Mouse (Mus musculus) stomach, embryonic 16.5 days (tissue): ENCODE results near the gene Zc3h7b. TPM values are rescaled to one million over a fixed set of nuclear protein-coding genes. Genes with fewer than 3 reads are reported as not detected.

Experiments used
- ATAC-seq: fragments of 200-750 bp; cut with Nextera tagmentation; 2 replicates; pipeline ENCODE4 v1.8.0; 2017; ENCODE audit warnings: moderate number of reproducible peaks, moderate TSS enrichment; ENCODE audit not compliant: insufficient read depth, low FRiP score
- H3K27ac ChIP-seq: fragments of 300-500 bp; sonication (generic); 2 replicates; pipeline ENCODE4 v1.5.1; 2014; ENCODE audit warnings: low read length
- H3K27me3 ChIP-seq: fragments of 300-500 bp; sonication (generic); 2 replicates; pipeline ENCODE4 v1.6.1; 2014; ENCODE audit warnings: low read length, control low read depth, mixed read lengths; ENCODE audit not compliant: control insufficient read depth, insufficient read depth
- H3K36me3 ChIP-seq: fragments of 300-500 bp; sonication (generic); 2 replicates; pipeline ENCODE4 v1.6.1; 2014; ENCODE audit warnings: low read length; ENCODE audit not compliant: control insufficient read depth, insufficient read depth
- H3K4me1 ChIP-seq: fragments of 300-500 bp; sonication (generic); 2 replicates; pipeline ENCODE4 v1.6.1; 2014; ENCODE audit warnings: low read length, control low read depth, mixed read lengths; ENCODE audit not compliant: control insufficient read depth, insufficient read depth
- H3K4me2 ChIP-seq: fragments of 300-500 bp; sonication (generic); 2 replicates; pipeline ENCODE4 v1.6.1; 2014; ENCODE audit warnings: low read depth, low read length, mixed read lengths
- H3K4me3 ChIP-seq: fragments of 300-500 bp; sonication (generic); replicated peaks from 2 replicates; pipeline ENCODE4 v1.5.1; 2014; ENCODE audit warnings: mild to moderate bottlenecking, low read length
- H3K9ac ChIP-seq: fragments of 300-500 bp; sonication (generic); 2 replicates; pipeline ENCODE4 v1.6.1; 2014; ENCODE audit warnings: low read length
- H3K9me3 ChIP-seq: fragments of 300-500 bp; sonication (generic); replicated peaks from 2 replicates; pipeline ENCODE4 v1.6.1; 2016; ENCODE audit warnings: low read length, control low read depth; ENCODE audit not compliant: control insufficient read depth
- WGBS: fragments of 180-500 bp; shearing (Covaris S2); extraction: QIAGEN DNeasy Blood & Tissue Kit; methylation state at CpG from one replicate; pipeline ENCODE4 v1.1.7; 2014; 5-methylcytosine and 5-hydroxymethylcytosine counted together
- polyA plus RNA-seq: library from polyadenylated mRNA; unstranded; fragments of >200 nt; fragmentation: Nextera tagmentation; extraction: Ambion mirVana; gene quantifications from 2 replicates; pipeline ENCODE4 v1.2.1, GENCODE M21; 2015

Zc3h7b gene
- polyA plus RNA-seq, 1 experiment from 2014 or later: 23.9 TPM

GRCm38 (mm10) chr15:81758701-81759100 lies 13.8 kb downstream of the Zc3h7b start:
- peaks cover 4% of the 10 kb centered on the region; the same call in 1 of the 2 replicates for H3K36me3 ChIP-seq
- H3K9ac ChIP-seq: no peak overlapping the region
- H3K4me2 ChIP-seq: no peak overlapping the region
- no peaks in the 10 kb centered on the region; the same call in 1 of the 2 replicates for H3K4me1 ChIP-seq
- no peaks in the 10 kb centered on the region for H3K27me3 ChIP-seq
- WGBS: 91% methylated on average over 5 of the region's 5 CpGs
- H3K4me3 ChIP-seq: no peak overlapping the region
- no peaks in the 10 kb centered on the region for H3K9me3 ChIP-seq
- H3K27ac ChIP-seq: no peak overlapping the region
- ATAC-seq: no peak

GRCm38 (mm10) chr15:81759542-81759941 lies 14.7 kb downstream of the Zc3h7b start:
- H3K4me1 ChIP-seq: no peaks in the 10 kb centered on the region; the same call in 1 of the 2 replicates
- H3K27me3 ChIP-seq: no peaks in the 10 kb centered on the region
- H3K9me3 ChIP-seq: no peaks in the 10 kb centered on the region
- H3K9ac ChIP-seq: no peak overlapping the region
- H3K27ac ChIP-seq: no peak overlapping the region
- no peak overlapping the region for H3K4me3 ChIP-seq
- no peak for ATAC-seq
- 78% methylated on average over 3 of the region's 3 CpGs for WGBS
- H3K4me2 ChIP-seq: no peak overlapping the region
- peaks cover 4% of the 10 kb centered on the region; the same call in 1 of the 2 replicates for H3K36me3 ChIP-seq

DNA sequence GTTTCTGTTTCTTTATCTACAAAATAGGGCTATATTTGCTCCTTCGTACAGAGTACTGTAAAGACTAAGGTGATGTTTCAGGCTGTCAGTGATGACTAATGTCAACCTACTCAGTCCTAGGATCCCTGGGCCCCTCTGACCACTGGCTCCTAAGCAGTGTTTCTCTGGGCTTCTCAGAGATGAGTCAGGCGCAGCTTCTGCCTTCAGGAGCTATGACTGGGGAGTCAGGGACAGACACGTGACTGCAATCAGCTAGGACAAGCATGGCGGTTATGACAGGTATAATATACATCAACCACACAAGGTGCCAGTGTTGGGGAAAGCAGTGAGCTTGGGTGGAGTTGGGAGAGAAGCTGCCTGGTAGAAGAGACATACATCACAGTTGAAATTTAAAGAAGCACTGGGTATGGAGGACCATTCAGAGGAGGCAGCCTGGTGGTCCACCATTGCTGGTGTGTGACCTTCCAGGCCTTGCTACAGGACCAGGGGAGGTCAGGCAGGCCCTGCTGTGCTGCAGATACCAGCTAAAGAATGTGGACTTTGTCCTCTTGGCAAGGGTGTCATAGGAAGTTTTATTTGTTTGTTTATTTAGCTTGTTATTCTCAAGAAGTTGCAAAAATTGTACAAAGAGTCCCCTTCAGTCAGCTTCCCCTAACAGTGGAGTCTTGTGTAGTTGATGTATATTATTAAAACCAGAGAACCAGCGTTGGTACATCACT lies 15.7 kb downstream of the Zc3h7b start:
- Histone ChIP-seq H3K27me3 (no peaks in the 10 kb centered on the region), H3K9me3 (no peaks in the 10 kb centered on the region), H3K27ac (no peak overlapping the region), H3K4me3 (no peak overlapping the region), H3K4me1 (no peaks in the 10 kb centered on the region; the same call in 1 of the 2 replicates), H3K4me2 (no peak overlapping the region), H3K9ac (no peak overlapping the region), H3K36me3 (peaks cover 4% of the 10 kb centered on the region; the same call in 1 of the 2 replicates)
- 84% methylated on average over 5 of the region's 5 CpGs for WGBS
- no peak for ATAC-seq

- H3K9ac ChIP-seq: no peak overlapping the region
- H3K4me2 ChIP-seq: no peak overlapping the region
- no peaks in the 10 kb centered on the region; the same call in 1 of the 2 replicates for H3K4me1 ChIP-seq
- no peaks in the 10 kb centered on the region for H3K27me3 ChIP-seq
- no peak overlapping the region for H3K27ac ChIP-seq
- no peaks in the 10 kb centered on the region for H3K9me3 ChIP-seq
- WGBS: 88% methylated on average over 7 of the region's 7 CpGs
- no peak overlapping the region for H3K4me3 ChIP-seq
- peaks cover 4% of the 10 kb centered on the region; the same call in 1 of the 2 replicates for H3K36me3 ChIP-seq
- no peak for ATAC-seq
Observed at GRCm38 (mm10) chr15:81761381-81761780, 16.5 kb downstream of the Zc3h7b start.

GRCm38 (mm10) chr15:81761959-81762358 lies 17.1 kb downstream of the Zc3h7b start:
- no peak for ATAC-seq
- H3K36me3 ChIP-seq: peaks cover 4% of the 10 kb centered on the region; the same call in 1 of the 2 replicates
- no peak overlapping the region for H3K4me3 ChIP-seq
- WGBS: 92% methylated on average over 3 of the region's 3 CpGs
- H3K27ac ChIP-seq: no peak overlapping the region
- H3K9me3 ChIP-seq: no peaks in the 10 kb centered on the region
- H3K4me1 ChIP-seq: no peaks in the 10 kb centered on the region; the same call in 1 of the 2 replicates
- H3K27me3 ChIP-seq: no peaks in the 10 kb centered on the region
- H3K4me2 ChIP-seq: no peak overlapping the region
- H3K9ac ChIP-seq: no peak overlapping the region

- Histone ChIP-seq H3K9ac (no peak overlapping the region), H3K9me3 (no peaks in the 10 kb centered on the region), H3K36me3 (peaks cover 4% of the 10 kb centered on the region; the same call in 1 of the 2 replicates), H3K4me2 (no peak overlapping the region), H3K4me1 (no peaks in the 10 kb centered on the region; the same call in 1 of the 2 replicates), H3K27me3 (no peaks in the 10 kb centered on the region), H3K27ac (no peak overlapping the region), H3K4me3 (no peak overlapping the region)
- WGBS: 92% methylated on average over 6 of the region's 6 CpGs
- no peak for ATAC-seq
Observed at GRCm38 (mm10) chr15:81764573-81764972, 19.7 kb downstream of the Zc3h7b start.

GRCm38 (mm10) chr15:81765651-81766050 lies 20.8 kb downstream of the Zc3h7b start:
- no peak overlapping the region for H3K4me3 ChIP-seq
- ATAC-seq: no peak
- no peak overlapping the region for H3K27ac ChIP-seq
- no peaks in the 10 kb centered on the region for H3K27me3 ChIP-seq
- H3K4me1 ChIP-seq: no peaks in the 10 kb centered on the region; the same call in 1 of the 2 replicates
- no peaks in the 10 kb centered on the region for H3K9me3 ChIP-seq
- H3K4me2 ChIP-seq: no peak overlapping the region
- no peak overlapping the region for H3K9ac ChIP-seq
- WGBS: 63% methylated on average over 9 of the region's 9 CpGs
- peaks cover 4% of the 10 kb centered on the region; the same call in 1 of the 2 replicates for H3K36me3 ChIP-seq

- H3K36me3 ChIP-seq: peaks cover 4% of the 10 kb centered on the region; the same call in 1 of the 2 replicates
- 88% methylated on average over 5 of the region's 5 CpGs for WGBS
- H3K4me1 ChIP-seq: no peaks in the 10 kb centered on the region
- H3K27me3 ChIP-seq: no peaks in the 10 kb centered on the region
- no peak overlapping the region for H3K4me3 ChIP-seq
- no peak overlapping the region for H3K27ac ChIP-seq
- ATAC-seq: no peak
- no peak overlapping the region for H3K4me2 ChIP-seq
- no peak overlapping the region for H3K9ac ChIP-seq
- no peaks in the 10 kb centered on the region for H3K9me3 ChIP-seq
Observed at GRCm38 (mm10) chr15:81766439-81766838, 21.6 kb downstream of the Zc3h7b start.

- Histone ChIP-seq H3K4me2 (no peak overlapping the region), H3K9ac (no peak overlapping the region), H3K27me3 (no peaks in the 10 kb centered on the region), H3K4me3 (no peak overlapping the region), H3K9me3 (no peaks in the 10 kb centered on the region), H3K36me3 (0 out of 2 replicates have a peak, but pooled peaks cover 3% of the 10 kb centered on the region), H3K4me1 (no peaks in the 10 kb centered on the region), H3K27ac (no peak overlapping the region)
- peak; percentile 59; the same call in 1 of the 2 replicates for ATAC-seq
- WGBS: 67% methylated on average over 13 of the region's 13 CpGs
Observed at GRCm38 (mm10) chr15:81769037-81769436, 24.2 kb downstream of the Zc3h7b start.
